Mouse (Mus musculus): Measurements from ENCODE around the gene Cyp2d22. TPM values are rescaled to one million over a fixed set of nuclear protein-coding genes. Genes with fewer than 3 reads are reported as not detected.
"Not testable (repeated sequence)": the region's sequence is repeated elsewhere in the genome, so short reads cannot be mapped to it uniquely, and the experiment has no call there.

Gene Cyp2d22
- total RNA-seq, 4 experiments from 2014 or later, result 19.3 to 30.9 (median 23.3) TPM

DNA sequence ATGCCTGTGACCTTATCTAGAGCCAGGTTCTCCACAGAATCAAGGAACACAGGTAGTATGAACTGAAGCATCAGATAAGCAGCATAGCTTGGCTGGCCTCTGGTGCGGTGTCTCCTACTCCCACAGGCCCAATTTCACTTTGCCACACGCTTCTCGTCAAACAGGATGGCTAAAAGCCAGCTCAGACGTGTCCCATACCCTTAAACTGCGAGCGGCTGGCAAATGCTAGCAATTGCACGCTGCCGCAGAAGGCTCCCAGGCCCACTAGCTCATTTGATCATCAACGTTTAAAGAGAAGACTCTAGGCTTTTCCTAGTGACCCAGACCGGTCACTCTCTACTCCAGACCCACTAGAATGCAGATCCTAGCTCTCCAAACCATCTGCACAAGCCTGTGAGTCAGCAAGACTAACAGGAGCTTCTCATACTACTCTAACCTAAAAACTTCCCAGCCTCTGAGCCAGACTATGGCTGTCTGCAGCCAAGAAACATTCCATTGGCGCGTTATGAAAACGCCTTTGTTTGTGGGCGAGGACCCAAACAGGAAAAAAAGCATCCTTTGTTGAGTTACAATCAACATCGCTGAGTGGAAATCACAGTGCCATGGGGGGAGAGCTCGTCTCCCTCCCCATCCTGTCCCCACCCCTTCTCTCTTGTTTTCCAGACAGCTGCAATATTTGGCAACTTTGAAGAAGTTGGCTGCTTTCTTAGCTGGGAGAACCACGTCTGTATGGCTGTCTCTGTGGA is 3.5 kb downstream of the Cyp2d22 start:
- DNase-seq (ENCODE audit: low spot score), result peak; percentile 90

DNA sequence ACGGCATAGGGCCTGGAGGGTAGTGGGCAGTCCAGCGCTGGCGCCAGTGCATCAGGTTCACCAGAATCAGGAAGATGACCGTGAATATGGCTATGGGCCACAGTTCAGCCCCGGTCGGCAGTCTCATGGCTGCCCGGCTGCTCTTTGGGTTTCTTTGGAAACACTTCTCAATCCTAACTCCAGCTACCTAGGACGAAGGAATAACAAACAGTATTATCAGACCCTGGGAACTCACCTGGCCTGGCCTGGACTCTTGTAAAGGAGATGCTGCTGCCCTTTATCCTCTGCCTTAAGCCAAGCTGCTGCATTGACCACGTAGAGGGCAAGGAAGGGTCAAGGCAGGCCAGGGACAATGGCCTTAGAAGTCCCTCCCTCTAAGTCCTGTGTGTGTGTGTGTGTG is 4.2 kb downstream of the Cyp2d22 start:
- no peak for DNase-seq (ENCODE audit: low spot score)

DNA sequence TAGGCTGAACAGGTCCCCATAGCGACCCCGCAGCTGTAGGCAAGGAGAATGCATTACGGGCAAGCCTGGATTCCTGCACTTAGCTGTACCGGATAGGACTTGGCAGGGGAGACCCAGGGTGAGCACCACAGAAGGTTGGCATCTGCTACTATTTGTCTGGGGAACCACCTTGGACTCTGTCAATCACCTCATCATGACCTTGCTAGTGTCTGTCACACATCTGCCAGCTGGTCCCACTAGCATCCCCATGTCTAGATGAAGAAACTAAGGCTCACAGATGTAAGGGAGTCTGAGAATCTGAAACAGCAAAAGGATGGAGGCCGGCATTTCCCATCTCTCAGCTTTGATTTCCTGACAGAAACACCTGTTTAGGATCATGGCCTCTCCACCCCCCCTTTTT is 5.6 kb downstream of the Cyp2d22 start:
- DNase-seq (ENCODE audit: low spot score), result no peak

DNA sequence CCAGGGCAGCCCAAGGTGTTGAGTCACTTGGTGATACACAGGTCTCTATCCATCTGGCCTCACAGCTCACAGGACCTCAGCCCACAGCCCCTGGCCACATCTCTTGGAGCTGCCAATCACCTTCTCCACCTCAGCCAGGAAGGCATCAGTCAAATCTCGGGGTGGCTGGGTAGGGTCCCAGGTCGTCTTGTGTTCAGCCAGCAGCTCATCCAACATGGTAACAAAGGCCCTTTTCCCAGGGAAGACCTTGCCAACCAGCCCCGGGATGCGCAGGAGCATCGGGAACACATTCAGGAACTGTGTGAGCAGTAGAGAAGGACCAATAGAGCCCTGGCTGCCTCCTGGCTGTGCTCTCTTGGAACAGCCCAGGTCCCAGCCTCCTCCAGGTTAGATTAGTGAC is 7.1 kb downstream of the Cyp2d22 start:
- DNase-seq (ENCODE audit: low spot score), result no peak

DNA sequence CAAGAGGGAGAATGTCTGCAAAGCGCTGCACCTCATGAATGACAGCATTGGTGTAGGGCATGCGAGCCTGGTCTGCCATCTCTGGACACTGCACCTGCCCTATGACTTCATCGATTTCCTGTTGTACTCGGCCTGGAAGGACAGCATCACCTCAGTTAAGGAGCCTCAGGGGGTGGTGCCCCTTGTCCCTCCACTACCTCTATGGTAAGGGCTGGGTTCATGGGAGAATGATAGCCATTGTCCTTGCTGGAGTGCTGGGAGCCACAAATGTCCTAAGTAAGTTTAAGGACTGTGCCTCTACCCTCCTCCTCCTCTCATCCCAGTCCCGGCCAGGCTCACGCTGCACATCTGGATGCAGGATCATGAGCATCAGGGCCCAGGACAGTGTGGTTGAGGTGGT is 7.6 kb downstream of the Cyp2d22 start:
- no peak for DNase-seq (ENCODE audit: low spot score)

DNA sequence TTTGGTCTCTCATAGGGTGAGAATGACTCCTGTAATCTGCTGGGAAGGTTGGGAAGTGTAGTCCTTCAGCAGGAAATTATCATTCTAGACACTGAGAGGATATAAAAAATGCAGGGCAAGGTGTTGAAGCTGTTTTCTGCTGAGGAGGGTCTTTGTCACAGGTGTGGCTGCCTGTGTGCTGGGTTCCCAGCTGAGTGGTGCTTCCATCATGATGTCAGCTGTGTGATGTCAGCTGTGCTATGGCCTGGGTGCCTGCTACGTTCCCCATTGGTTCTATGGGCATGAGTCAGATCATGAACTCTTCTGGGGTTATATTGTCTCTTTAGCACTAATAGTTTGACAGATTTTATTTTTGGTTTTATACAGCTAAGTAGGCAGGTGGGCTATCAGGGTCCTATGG is 11.2 kb downstream of the Cyp2d22 start:
- no peak for DNase-seq (ENCODE audit: low spot score)

DNA sequence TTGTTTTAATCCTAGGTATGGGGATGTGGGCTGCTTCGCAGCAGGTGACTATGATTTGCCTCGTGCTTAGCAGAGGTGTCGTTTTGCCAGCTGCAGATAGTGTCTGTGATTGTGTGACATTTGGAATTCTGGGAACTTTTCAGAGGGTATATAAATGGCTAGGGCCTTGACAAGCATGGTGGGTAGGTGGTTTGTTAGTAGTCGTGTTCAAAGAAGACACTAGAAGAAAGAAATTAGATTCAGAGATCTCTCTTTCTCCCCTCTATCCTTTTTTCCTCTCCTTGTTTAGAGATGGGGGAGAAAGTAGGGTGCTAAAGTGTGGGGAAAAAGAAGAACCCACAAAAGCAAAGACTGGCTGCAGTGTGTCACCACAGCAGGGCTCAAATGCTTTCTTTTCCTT is 11.9 kb downstream of the Cyp2d22 start:
- no peak for DNase-seq (ENCODE audit: low spot score)

DNA sequence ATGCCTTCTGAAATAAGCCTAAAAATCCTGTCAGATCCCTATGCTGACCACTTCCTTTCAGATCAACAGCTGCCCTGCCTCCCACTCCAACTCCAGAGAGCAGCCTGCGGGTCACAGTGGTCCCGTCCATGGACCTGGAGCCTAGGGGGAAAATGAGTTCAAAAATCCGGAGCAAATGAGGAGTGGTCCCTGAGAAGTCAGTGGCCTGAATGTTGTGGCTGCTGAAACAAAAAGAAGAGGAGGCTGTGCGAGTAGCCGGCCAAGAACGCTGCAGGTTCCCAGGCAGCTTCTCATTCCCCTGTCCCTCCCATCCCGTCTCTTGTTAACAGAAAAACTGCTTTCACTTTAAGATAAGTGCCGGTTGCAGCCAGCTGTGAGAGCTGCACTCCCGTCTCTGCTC is 15.5 kb downstream of the Cyp2d22 start:
- not testable (repeated sequence) for DNase-seq (ENCODE audit: low spot score)

DNA sequence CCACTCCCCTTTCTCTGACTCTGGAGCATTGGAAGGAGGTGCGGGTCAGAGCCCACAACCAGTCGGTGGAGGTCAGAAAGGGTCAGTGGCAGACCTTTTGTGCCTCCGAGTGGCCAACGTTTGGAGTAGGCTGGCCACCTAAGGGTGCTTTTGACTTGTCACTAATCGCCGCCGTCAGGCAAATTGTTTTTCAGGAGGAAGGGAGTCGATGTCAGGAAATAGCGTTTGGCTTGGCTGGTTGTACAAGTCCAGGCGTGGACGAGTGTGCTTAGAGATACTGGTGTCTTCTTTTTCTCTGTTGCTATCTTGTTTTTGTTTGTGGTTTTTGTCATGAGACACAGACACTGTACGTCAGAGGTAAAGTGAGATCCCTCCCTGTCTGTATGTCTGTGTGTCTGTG is 16.3 kb downstream of the Cyp2d22 start:
- not testable (repeated sequence) for DNase-seq (ENCODE audit: low spot score)

DNA sequence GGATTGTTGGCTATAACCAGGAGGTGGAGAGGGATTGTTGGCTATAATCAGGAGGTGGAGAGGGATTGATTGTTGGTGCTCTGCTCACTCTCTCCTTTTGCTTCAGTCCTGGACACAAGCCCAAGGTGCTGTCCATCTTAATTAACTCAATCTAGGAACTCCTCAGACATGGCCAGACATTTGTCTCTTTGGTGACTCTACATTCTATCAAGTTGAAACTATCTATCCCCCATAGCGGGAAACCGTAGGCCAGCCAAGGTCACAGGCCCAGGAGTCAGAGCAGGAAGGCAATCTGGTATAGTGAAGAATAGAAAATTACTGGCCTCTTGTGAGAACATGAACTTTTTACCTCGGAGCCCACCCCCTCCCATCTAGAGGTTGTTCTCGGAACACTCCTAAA is 17.8 kb downstream of the Cyp2d22 start:
- DNase-seq (ENCODE audit: low spot score), result peak; percentile 34

DNA sequence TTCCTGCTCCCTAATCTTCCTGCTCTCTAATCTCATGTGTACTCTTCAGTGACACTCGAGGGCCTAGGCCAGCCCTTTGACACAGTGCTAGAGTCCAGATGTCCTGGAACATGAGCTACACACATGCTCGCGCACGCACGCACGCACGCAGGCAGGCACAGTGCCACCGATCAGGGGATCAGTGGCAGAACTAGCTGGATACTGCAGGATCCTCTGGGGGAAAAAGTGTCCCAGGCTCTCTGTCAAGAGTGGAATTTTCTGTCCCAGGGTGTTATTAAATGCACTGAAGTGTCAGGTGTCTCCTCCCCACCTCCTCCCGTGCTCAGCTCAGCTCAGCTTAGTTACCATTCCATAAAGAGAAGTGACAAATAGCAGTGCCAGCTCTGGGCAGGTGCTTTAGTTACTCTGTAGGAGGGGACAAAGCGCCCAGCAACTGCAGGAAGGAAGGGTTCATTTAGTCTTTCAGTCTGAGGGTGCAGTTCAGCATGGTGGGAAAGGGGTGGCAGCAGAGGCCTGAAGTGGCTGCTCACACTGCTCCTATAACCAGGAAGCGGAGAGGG is 18.5 kb downstream of the Cyp2d22 start:
- no peak for DNase-seq (ENCODE audit: low spot score)

DNA sequence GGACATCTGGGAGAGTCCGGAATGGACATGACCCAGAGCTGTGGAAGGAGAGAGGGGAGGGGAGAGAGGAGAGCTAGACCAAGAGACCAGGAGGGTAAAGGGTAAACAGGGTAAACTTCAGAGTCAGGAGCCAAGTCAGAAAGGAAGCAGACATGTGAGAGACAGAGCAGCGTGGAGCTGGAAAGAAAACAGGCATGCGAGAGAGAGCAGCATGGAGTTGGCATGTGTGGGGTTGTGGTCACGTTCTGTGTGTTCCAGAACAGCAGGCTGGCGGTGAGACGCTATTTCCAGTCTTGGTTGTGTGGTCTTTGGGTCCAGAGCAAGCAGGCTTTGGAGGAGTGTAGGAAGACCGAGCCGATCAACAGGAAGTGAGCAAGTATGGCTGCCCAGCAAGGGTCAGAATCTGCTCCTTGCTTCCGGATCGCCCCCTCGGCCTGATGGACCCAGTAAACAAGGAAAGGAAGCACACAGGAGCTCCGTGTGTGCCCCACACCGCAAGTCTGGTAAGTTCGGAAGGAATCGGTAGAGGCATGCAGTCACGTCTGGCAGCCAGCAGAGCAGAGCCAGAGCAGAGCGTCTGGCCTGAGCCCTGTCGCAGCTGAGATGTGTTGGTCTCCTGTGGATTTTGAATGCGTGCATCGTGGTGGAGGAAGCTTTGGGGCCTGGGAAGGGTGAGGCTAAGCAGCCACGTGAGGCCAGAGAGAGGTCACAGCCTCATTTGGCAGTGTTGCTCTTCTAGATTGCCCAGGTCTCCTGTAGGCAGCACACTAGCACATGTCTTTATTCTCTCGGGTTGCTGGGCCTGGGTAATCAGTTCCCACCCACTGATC is 21.4 kb downstream of the Cyp2d22 start:
- peak; percentile 38 for DNase-seq (ENCODE audit: low spot score)

DNA sequence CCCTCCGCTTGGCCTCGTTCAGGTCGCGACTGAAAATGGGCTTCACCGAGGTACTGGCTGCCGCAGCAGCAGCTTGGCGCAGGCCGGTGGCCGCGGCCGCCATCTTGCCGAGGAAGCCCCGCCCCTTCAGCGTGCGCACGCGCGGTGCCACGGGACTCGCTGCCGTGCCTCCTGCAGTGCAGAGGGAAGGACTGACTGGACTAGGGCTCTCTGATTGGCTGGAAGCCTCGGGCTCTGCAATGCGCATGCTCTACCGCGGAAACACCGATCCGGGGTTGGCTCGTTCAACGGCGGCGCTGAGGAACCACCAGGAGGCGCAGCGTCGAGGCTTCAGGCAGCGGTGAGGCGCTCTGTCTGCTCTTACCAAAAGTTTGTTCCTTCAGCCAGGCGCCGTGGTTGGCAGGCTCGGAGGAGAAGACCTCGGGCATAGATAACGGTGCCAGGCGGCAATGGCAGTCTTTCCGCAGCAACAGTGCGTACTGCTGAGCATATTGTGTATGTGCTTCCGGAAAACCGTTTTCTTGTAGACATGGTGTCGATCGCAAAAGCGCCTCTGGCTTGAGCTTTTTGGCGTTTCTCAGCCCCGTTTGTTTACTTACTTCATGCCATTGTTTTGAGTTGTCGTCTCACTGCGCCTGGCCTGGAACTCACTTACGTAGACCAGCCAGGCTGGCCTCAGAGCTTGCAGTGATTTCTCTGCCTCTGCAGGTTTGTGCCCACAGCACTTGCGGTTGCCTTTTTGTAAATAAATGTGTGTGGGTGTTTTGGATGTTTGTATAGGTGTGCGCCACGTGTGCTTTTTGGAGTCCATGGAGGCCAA is 25.7 kb downstream of the Cyp2d22 start, which contains the start of gene Ndufa6:
Gene Ndufa6 (minus strand): TSS at position 197 of the 820 bp plus-strand sequence.
- peak; percentile 97 for DNase-seq (ENCODE audit: low spot score)

DNA sequence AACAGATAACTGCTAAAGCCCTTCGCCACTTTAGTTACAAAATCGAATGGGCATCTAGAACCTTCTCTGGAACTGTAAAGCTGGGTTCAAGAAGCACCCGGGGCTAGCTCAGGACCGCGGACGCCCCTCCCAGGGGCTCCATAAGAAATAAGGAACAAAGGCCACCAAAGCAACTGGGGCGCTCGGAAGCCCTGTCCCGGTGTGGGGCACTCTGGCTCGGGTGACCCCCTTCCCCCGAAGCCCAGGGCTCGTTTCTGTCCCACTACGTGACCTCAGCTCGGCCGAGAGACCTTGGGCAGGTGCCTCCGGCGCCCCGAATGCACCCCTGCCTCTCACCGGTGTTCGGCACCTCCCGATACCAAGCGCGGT is 26.3 kb downstream of the Cyp2d22 start:
- DNase-seq (ENCODE audit: low spot score), result no peak

DNA sequence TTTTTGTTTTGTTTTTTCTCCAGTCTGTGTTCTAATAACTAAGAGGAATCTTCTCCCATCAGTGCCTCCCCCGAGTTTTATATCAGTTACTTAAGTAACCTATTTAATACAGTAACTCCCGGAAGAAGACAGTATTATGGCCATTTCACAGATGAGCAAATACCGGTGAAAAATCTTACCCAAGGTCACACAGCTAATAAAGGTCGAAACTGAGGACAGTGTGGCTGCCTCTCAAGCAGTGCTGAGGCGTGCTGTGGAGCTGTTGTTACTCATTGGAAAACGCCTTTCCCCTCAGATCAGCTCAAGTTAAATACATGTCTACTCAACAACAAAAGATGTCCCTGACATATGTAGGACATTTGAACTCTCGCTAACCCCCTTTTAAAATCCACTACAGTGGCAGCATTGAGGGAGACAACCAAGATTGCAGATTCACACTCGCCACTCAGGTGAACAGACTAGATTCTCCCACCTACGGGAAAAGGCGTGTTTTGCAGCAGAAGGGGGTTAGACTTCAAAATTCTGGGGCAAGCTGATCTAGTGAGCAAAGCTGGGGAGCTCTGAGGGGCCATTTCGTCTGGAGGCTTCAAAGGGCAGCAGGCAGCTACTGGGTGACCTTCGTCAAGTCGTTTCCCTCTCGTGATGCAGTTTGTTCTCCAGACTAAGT is 26.8 kb downstream of the Cyp2d22 start:
- DNase-seq (ENCODE audit: low spot score), result no peak

DNA sequence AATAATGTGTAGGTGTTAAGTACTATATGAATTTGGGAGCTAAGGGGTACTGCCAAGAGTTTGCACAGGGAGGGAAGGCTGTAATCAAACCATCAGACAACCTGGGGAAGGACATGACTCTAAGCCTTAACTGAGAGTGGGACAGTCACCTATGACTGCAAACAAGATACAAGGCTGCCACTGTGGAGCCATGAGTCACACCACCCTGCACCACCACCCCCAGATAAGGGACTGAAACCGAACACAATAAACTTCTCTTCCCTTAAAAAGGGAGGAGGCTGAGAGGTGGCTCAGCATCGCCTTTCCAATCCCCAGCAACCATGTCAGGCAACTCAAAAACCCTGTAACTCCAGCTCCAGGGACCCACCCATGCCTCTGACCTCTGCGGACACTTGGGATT is 28.6 kb downstream of the Cyp2d22 start:
- no peak for DNase-seq (ENCODE audit: low spot score)

DNA sequence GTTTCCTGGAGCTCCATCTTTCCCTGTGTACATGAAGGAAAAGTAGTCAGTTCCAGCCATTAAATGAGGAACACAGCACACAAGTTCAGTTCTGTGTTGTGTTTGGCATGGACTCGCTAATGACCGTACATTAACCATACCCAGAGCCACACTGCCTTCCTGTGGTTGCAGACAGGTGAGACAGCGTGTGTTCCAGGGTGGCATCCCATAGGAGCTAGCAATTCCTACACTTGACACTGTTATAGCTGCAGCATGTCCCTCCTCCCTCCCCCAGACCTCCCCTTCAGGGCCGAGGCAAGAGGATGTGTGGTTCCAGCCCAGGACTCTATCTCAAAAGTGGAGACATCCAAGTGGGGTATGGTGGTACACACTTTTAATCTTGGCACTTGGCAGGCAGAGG is 29.7 kb downstream of the Cyp2d22 start:
- no peak for DNase-seq (ENCODE audit: low spot score)

DNA sequence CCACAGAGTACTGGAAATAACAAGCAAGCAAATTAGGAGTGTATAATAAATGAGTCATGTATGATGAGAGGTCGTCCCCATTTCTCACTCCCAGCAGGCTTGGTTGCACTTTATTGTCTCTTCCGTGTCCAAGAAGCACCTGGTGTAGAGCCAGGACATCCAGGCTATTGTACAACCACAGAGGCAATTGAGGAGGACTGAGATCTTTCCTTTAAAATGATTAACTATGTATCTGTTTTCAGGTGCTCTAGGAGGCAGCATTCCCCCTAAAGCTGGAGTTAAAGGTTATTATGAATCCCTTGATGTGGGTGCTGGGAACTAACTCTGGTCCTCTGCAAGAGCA is 31.1 kb downstream of the Cyp2d22 start:
- no peak for DNase-seq (ENCODE audit: low spot score)

DNA sequence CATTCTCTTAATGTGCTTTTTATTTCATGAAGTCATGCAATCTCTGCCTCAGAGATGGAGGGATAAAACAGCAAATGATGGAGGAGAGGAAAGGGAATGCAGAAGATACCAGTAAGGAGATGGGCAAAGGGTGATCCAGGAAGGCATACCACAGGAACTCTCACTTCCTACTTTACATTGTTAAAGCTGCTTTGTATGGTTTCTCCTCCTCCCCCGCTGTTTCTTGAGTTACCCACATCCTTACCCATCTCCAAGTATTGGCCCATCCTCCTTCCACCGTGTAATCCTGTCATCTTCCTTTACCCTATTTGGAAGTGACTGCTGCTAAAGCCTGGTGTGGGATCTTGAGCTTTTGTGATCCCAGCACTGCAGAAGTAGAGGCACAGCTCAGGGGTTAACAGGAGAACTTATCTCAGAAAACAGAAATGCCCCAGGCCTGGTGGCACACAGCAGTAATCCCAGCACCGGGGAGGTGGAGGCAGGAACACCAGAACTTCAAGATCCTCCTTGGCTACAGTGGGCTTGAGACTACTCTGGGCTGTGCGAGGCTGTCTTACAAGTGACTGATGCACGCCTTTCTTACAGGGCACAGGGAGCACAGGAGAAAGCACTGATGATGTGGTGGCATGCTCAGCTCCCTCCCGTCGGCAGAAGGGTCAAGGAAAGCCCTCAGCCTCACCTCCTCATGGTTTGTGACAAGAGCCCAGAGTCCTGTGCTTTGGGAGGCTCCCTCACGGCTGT is 31.6 kb downstream of the Cyp2d22 start:
- no peak for DNase-seq (ENCODE audit: low spot score)

DNA sequence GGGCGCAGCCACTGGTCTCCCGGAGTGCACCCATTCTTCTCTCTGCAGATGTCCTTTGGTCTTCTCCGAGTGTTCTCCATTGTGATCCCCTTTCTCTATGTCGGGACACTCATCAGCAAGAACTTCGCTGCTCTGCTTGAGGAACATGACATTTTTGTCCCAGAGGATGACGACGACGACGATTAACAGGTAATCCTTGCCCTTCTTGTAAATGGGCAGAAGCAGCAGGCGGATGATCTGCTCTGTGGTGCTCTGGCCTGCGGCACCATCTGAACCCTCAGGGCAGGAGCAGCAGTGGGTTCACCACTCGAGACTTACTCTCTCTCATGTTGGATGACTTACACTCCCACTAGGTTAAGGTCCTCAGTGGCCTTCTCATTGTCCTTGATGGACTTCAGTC is 32.2 kb downstream of the Cyp2d22 start:
- DNase-seq (ENCODE audit: low spot score), result no peak

DNA sequence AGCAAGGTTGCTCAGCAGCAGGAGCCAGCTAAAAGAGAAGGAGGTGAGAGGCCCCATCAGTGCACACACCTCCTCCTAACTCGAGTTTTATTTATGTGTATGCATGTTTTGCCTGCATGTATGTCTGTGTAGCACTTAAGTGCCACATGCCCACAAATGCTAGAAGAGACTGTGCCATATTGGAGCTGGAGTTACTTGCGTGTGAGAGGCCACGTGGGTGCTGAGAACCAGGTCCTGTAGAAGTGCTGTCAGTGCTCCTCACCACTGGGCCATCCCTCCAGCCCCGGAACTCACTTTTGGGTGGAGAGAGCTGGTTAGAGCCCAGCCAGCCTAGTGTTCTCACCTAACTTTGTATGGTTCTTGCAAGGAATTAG is 32.8 kb downstream of the Cyp2d22 start:
- DNase-seq (ENCODE audit: low spot score), result no peak
